In the genomic region with DNA sequence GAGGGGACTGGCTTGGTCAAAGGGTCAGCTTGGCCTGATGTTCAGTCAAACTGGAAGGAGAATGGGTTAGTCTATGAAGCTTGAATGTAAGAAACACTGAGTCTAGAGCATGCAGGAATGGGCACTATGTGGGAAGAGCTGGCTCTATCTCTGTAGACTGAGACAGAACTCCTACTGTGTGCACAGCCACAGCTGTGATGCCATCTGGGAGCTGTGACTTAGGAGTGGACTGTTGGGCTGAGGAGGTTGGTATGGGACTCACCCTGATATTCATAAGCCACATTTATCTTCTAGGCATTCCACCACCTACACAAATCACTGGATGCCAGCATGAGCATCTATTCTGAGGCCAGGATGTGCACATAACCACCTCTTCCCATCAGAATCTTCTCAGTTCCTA, we compare ENCODE assay signal across 21 mouse cellular contexts. TPM values are rescaled to one million over a fixed set of nuclear protein-coding genes. Genes with fewer than 3 reads are reported as not detected.
"Had no signal": no experiment of that assay in that cellular context is flagged by ENCODE, and none has a peak within 500 bp of the region (broad histone marks: within the 10 kb centered on the region; RNA-seq: fewer than 3 reads in every experiment).

No protein-coding gene starts in this region.

- ATAC-seq: midbrain, embryonic 13.5 days; midbrain, embryonic 16.5 days had no signal

- H3K27ac ChIP-seq: left cerebral cortex, adult 2 months; liver, embryonic 15.5 days; lung, embryonic 15.5 days; midbrain, embryonic 10.5 days; midbrain, embryonic 13.5 days; stomach, embryonic 15.5 days had no signal

- H3K4me3 ChIP-seq: left cerebral cortex, adult 2 months; liver, embryonic 15.5 days; lung, embryonic 15.5 days; megakaryocyte, embryonic 14.5 days; midbrain, embryonic 10.5 days; midbrain, embryonic 13.5 days; stomach, embryonic 15.5 days had no signal

- H3K36me3 ChIP-seq: liver, embryonic 15.5 days; lung, embryonic 15.5 days; midbrain, embryonic 10.5 days; midbrain, embryonic 13.5 days; stomach, embryonic 15.5 days had no signal

- H3K9me3 ChIP-seq: liver, embryonic 15.5 days; lung, embryonic 15.5 days; megakaryocyte, embryonic 14.5 days; midbrain, embryonic 10.5 days; midbrain, embryonic 13.5 days; stomach, embryonic 15.5 days had no signal

- H3K9ac ChIP-seq: liver, embryonic 15.5 days; lung, embryonic 15.5 days; midbrain, embryonic 13.5 days; stomach, embryonic 15.5 days had no signal

- H3K27me3 ChIP-seq: liver, embryonic 15.5 days; lung, embryonic 15.5 days; midbrain, embryonic 13.5 days; stomach, embryonic 15.5 days had no signal

- DNase-seq: layer of hippocampus, postnatal 36 days; lung, adult 18-20 months; lung, postnatal 10 days; lung, postnatal 36 days; right cerebral cortex, adult 18-20 months; right cerebral cortex, postnatal 14 days; right cerebral cortex, postnatal 4 days; spleen, adult 18-20 months; thymus, postnatal 25 days had no signal

- H3K4me1 ChIP-seq: lung, embryonic 15.5 days; midbrain, embryonic 10.5 days; midbrain, embryonic 13.5 days; stomach, embryonic 15.5 days had no signal

- H3K4me2 ChIP-seq: liver, embryonic 11.5 days; liver, embryonic 15.5 days; lung, embryonic 15.5 days; midbrain, embryonic 13.5 days; stomach, embryonic 15.5 days had no signal

RNA-seq across cellular contexts. Expression of gene Slc6a19, which starts 52.7 kb away (rescaled TPM):
- total RNA-seq: layer of hippocampus, postnatal 36 days; left cerebral cortex, postnatal 10 days had no signal
- polyA plus RNA-seq: limb, embryonic 11.5 days; limb, embryonic 14.5 days; lung, embryonic 15.5 days had no signal
